Mouse (Mus musculus): ENCODE measurements around the gene Rnf8.
"Not testable (repeated sequence)": the region's sequence is repeated elsewhere in the genome, so short reads cannot be mapped to it uniquely, and the experiment has no call there.

The Rnf8 gene

DNA sequence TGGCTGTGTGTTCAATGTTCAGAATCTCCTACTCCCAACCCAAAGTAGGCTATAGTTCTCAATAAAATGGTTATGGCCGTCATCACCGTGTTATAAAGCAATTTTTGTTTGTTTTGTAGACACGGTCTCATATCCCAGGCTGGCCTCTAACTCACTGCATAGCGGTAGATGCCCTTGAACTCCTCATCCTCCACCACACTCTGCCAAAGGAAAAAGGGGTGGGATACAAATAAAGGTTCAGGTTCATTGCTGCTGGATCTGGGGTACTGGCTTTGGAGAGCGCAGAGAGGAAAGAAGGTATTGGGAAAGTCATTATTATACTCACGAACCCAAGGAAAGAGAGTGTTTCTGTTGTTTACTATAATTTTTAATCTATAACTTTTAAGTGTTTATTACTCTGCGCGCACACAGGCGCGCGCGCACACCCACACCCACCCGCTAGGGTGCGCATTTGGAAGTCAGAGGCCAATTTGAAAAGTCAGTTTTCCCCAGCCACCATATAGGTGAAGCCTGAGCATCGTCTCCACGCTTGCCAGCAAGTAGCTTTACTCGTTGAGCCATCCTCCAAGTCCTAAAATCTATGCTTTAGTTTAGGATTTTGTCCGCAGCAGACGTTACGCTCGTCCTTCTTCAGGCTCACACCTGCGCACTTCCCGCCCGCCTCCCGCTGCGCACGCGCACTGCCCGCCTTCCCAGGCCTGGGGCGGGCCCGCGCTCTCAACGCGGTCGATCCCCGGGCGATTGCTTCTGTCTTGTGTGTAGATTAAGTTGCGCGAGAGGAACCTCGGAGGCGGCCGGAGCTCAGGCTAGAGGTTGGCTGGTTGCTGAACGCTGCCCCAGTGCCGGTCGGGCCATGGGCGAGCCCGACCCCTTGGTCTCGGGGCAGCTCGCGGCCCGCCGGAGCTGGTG lies at the start of gene Rnf8, which contains the start of gene Gm28043:
Gene Rnf8, plus strand, starts transcription at position 676 of the 909 bp plus-strand sequence.
Gene Gm28043, plus strand, starts transcription at position 762 of the 909 bp plus-strand sequence.
- DNase-seq (ENCODE audit: low spot score): peak; percentile 97

DNA sequence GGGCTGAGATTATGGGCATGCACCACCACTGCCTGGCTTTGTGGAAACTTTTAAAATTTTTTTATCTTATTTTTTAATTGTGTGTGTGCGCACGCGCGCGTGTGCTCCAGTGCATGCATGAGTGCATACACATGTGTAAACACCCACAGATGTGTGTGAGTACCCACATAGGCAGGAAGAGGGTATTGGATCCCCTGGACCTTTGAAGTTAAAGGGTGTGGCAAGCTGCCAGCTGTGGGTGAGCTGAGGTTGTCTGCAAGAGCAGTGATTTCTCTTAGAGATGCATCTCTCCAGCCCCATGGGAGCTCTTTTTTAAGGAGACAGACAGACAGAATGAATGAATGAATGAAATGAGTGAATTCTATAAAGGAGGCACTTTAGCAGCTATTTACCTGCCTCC lies 49.1 kb upstream of the Rnf8 start:
- DNase-seq (ENCODE audit: low spot score): no peak

DNA sequence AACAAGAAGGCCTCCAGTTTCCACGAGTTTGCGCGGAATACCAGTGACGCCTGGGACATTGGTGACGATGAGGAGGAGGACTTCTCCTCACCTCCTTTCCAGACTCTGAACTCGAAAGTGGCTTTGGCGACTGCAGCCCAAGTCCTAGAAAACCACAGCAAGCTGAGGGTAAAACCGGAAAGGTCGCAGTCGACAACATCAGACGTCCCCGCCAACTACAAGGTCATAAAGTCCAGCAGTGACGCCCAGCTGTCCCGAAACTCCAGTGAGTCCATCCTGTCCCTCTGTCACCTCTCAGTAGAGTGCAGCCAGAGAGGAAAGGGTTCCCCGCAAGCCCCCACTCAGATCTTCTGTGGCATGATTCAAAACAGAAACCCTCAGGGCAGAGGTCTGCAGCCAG lies 46.2 kb upstream of the Rnf8 start:
- DNase-seq (ENCODE audit: low spot score): no peak

DNA sequence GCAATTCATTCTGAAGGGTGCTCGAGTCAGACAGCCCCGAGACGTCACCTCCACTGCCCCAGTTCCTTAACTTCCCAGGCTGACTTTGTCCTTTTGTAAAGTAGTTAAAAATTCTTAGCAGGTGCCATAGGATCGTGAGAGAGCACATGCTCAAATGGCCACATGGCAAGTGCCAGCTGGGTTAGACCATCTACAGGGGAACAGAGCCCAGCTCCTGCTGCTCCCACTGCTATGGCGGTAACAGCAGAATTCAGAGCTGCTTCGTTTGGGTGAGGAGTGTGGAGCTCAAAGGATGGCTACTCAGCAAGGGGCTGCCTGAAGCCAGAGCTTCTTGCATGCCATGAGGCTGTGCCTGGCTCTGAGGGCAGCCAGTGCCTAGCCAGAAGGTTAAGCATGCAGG lies 44.8 kb upstream of the Rnf8 start:
- no peak for DNase-seq (ENCODE audit: low spot score)

DNA sequence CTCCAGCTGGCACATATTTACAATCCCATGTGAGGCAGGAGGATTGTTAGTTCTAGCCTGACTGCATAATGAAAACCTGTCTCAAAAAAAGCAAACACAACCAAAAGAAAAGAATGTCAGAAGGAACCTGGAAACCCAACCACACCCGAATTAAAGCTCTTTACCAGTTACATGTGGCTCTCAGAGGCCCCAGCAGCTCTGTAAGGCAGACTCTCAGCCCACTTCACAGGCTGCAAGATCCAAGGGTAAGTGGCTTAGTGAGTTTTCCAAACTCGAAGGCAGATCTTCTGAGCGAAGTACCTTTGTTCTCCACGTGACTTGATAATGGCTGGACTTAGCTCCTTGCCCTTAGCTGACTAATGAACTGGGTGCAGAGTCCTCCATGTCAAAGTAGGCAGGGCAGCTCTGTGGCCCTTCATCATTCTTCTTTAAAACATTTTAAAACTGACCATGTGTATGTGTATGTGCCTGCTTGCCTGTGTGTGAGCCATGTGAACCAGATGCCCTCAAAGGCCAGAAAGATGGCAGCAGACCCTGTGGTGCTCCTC lies 34.9 kb upstream of the Rnf8 start:
- no peak for DNase-seq (ENCODE audit: low spot score)

DNA sequence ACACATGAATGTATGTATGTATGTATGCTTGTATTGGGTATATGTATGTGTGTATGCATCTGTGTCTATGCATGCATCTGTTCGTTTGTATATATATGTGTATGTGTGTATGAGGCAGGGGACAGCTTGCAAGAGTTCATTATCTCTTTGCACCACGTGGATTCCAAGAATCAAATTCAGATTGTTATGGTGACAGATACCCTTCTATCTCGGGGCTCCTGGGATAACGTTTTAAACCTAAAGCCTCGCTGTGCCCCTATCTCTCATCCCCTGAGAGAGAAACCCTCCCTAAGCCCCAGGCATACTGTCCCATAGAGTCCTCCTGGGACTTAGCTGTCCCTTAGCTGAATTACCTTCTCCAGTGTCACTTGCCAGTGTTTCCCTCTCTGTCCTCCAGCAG lies 31.0 kb upstream of the Rnf8 start:
- no peak for DNase-seq (ENCODE audit: low spot score)

DNA sequence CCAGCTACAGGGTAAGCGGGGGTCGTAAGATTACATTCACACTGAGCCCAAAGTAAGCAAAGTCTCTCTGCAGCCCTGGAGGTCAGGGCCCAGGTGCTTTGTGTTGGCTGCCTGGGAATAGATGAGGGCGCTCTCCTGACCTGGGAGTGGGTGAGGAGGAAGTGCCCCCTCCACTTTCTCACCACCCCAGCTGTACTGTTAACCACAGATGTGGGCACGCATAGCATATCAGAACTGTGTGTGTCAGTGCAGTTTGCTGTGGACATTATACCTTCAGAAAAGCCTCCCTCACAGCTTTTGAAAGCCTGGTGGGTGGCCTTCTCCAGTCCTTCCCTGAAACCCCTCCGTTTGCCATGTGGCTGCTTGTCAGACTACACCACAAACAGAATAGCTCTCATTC lies 30.3 kb upstream of the Rnf8 start:
- no peak for DNase-seq (ENCODE audit: low spot score)

DNA sequence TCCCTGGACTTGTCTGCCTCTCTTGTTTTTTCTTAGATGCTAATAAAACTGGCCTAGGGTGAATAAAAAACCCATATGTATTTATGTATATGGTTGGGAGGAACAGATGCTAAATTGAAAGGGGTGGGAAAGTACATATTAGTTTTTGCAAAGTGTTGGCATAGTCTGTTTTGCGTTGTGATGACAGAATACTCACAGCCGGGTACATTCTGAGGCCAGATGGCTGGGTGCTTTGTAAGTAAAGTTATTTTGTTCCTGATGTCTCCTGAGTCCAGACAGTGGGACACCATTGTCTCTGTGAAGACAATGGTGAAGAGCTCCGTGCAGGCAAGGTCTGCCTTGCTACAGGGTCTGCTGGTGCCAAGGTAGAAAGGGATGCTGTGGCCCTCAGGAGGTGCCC lies 29.9 kb upstream of the Rnf8 start:
- DNase-seq (ENCODE audit: low spot score): no peak

DNA sequence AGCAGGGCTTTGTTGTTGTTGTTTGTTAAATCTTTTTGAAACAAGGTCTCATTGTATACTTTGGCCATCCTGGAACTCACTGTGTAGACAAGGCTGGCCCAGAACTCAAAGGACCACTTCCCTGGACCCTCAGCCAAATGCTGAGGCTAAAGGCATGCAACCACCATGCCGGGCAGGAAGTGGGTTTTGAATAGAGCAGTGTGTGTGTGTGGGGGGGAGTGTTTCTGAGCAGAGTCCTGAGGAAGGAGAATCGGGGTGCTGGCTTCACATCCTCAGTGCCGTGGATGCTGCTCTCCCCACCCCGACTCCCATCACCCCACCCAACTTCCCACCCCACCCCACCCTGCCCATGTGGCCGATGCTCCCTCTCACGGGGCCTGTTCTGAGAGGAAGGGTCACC lies 29.1 kb upstream of the Rnf8 start:
- no peak for DNase-seq (ENCODE audit: low spot score)

DNA sequence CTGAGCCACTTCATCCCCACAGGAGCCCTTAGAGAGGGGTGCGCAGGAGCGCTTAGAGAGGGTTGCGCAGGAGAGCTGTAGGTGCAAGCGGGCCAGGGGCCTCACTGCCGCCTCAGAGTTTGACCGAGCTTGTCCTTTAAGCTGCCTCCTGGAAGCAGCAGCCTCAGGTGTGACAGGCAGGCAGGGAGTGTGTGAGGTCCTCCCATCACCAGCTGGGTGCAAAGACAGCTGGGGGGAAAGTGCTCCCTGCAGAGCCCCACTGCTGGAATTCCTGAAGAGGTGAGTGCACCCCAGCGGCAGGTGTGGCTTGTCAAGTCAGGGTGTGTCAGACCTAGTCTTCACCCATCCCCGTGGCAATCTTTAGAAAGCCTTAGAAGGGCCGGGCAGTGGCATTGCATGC lies 27.7 kb upstream of the Rnf8 start:
- no peak for DNase-seq (ENCODE audit: low spot score)

DNA sequence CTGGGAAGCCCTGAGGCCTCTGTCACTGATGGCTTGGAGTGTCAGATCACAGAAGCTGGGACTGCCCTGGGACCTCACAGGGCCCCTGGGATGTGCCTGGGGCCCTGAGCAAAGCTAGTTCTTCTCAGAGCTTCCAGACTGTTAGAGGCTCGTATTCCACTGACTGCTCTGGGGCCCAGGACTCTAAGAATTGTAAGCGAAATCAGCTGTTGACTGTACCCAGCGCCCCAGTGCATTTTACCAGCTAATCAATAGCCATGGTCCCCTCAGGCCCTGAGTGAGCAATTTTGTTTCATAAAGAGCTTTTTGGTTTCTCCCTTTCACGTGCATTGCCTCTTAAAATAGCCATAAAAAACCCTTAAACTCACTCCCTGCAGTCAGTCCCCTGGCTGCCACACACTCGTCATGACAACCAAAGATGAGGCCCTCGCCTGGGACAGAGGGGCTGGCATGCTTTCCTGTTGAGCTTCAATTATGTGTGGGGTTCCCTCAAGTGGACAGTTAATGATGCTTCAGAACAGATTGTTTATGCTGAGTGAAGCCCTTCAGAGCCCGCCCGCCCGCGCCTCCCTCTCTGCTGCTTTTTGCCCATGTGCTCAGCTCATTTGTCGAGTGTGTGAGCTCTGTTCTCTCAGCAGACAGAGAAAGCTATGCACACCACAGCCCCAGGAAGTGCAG lies 25.2 kb upstream of the Rnf8 start:
- DNase-seq (ENCODE audit: low spot score): no peak

DNA sequence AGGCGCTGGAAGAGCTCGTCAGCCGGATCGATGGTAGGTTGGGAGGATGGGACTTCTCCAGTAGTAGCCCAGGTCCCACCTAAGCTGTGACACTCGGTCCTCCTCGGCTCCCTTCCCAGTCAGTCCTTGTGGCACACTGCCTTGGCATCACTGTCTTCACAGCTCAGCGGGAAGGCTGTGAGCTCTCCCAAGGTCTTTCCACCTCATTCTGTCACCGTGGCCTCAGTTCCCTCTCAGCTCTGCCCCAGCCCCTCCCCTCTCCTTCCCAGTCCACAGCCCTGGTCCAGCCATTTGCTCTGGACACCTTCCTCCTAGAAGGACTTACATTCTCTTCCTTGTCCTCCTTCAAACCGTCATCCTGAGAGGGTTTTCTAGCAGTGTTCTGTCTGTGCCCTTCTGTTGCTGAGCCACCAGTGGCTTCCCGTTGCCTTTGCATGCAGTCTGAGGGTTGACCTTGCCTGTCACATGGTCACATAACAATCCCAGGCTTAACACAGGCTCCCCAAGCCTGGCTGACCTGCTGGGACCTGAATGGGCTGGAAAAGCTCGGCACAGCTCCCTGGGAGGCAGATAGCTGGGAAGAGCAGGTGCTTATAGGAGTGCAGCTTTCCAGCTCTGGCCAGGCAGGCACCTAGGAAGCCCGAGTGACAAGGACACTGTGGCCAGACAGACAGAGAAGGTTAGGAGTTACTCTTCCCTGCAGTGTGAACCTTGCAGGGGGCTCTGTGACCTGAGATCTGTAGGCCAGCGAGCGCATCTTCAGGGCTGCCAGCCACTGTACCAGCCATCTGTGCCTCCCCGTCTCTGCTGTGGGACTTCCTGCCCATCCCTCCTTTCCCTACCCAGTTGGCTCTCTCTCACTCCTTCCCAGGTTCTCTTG lies 18.5 kb upstream of the Rnf8 start:
- DNase-seq (ENCODE audit: low spot score): no peak

DNA sequence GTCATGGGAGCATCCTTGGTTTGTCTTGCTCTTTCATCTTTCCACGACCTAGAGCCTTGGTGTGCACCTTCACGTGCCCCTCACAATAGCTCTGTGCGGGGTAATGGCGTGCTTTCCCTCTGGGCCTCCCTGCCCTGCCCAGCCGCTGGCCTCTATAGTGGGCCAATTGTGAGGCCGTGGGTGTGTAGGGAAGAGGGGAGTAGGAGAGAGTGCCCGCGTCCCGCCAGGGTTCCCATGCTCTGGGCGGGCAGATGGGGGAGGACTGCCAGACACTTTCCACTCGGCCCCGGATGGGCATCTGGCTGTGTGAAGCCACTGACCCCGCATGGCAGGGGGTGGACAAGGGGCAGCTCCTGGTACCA lies 17.8 kb upstream of the Rnf8 start:
- DNase-seq (ENCODE audit: low spot score): no peak

DNA sequence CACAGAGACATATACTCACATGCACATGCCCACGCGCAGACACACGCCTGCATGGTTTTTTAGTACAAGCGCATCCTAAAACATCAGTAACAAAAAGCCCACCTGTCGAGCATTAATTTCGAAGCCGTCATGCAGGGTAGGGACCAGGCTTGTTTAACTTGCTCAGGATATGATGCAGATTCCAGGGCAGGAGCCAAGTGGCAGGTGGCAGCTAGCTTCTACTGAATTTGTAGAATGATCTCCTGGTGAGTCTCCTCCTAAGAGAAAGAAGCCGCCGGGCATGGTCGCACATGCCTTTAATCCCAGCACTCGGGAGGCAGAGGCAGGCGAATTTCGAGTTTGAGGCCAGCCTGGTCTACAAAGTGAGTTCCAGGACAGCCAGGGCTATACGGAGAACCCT lies 15.5 kb upstream of the Rnf8 start:
- no peak for DNase-seq (ENCODE audit: low spot score)

DNA sequence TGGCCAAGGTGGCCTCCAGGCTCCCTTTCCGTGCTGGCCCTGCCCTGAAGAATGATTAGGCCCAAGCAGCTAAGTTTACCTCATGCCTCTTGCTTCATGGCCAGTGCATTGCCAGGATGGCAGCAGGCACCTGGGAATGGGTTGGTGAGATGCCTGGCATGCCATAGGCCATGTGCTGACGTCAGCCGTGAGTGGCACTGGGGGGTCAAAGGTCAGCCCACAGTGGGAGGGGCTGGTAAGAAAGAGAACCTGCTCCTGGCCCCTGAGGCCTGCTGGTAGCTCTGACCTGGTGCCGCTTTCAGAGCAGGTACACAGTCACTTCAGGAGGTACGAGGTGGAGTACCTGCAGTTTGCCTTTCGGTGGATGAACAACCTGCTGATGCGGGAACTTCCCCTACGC lies 15.1 kb upstream of the Rnf8 start:
- no peak for DNase-seq (ENCODE audit: low spot score)

DNA sequence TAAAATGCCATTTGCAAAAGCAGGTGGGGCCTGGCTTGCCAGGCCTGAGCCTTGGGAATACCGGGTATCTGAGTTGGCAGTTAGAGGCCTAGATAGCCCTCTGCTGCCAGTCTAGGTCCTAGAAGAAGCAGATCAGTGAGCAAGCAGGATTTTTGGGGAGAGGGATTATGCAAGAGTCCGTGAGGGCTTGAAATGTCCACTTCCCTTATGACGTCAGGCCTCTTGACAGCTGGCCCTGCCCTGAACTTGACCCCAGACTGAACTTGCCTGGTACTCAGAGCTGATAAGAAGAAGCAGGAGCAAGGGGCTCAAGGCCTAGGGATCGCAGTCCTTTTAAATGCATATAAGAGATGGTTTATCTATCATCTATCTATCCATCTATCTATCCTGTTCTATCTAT lies 13.2 kb upstream of the Rnf8 start:
- no peak for DNase-seq (ENCODE audit: low spot score)

DNA sequence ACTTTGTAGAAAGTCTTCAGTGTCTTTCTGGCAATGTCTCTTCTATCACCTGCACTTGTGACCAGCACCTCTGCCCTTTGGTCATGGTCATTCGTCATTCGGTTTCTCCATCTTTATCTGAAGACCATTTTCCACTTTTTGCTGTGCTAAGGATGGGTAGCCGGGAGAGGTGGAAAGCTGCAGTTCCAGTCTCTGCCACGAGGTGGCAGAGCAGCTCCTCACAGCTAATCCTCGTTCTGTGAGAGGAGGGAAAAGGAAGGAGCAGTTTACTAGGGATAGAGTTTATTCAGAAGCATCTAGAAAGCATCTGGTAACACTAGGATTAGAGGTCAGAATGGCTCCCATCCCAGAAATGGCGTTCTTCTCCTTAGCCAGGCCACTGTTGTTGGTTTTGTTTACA lies 11.3 kb upstream of the Rnf8 start:
- DNase-seq (ENCODE audit: low spot score): peak; percentile 93

DNA sequence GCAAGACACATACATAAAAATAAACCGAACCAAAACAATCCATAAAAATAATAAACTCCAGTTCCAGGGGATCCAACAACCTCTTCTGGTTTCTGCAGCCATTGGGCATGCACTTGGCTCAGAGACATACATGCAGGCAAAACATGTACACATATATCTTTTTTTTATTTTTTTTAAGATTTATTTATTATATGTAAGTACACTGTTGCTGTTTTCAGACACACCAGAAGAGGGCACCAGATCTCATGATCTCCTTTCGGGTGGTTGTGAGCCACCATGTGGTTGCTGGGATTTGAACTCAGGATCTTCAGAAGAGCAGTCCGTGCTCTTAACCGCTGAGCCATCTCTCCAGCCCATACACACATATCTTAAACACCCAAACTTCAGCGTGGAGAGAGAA lies 1.1 kb upstream of the Rnf8 start:
- DNase-seq (ENCODE audit: low spot score): not testable (repeated sequence)

DNA sequence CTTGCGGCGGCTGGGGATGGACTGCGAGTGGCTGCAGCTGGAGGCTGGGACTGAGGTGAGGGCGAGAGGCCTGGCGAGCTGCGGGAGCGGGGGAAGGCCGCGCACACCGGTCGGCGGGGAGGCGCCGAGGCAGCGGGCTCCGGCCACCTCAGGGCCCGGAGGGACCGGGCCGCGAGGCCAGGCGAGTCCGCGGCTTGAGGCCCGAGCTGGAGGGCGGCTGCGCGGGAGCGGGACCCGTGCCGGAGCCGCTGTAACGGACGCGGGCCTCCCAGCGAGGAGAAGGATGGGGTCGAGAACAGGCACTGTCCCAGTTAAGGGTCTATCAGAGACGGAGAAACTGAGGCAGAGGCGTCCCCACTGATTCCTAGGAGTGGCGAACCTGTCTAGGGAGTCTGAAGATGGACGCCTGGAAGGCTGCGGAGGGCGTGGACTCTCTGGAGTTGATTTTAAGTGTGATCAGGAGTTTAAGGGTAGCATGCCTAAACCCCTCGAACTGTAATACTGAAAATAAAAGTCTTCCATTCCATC lies 498 bp downstream of the Rnf8 start:
- DNase-seq (ENCODE audit: low spot score): no peak

DNA sequence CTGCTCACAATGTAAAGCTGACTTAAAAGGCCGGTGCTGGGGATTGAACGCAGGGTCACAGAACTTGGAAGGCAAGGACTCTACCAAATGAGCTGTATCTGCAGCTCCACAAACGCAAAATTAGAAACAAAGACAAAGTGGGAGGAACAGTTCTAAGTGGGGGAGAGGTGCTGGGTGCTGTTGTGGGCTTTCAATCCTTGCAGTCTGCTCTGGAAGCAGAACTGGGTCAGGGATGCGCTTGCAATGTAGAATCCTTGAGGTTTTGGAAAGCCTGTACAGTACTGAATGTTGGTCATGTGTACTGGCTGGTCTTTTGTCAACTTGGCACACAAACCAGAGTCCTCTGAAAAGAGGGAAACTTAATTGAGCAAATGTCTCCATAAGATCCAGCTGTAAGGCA lies 1.0 kb downstream of the Rnf8 start:
- DNase-seq (ENCODE audit: low spot score): no peak

DNA sequence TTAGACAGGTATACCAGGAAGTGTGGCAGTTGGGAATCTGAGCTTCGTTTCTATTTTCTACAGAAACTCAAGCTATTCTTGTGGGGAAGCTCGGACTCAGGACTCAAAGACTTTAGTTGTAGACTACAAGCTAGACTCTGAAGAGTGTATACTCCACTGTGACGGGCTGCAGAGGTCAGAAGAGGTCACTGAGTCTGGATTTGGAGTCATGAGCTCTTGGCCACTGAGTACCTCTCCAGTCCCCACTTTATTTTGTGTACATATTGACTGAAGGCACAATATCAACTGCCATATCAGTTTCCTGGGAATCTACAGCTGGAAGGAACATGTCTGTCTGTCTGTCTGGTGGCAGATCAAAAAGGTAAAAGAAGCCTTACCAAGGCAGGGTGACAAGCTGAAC lies 4.6 kb downstream of the Rnf8 start:
- DNase-seq (ENCODE audit: low spot score): no peak

DNA sequence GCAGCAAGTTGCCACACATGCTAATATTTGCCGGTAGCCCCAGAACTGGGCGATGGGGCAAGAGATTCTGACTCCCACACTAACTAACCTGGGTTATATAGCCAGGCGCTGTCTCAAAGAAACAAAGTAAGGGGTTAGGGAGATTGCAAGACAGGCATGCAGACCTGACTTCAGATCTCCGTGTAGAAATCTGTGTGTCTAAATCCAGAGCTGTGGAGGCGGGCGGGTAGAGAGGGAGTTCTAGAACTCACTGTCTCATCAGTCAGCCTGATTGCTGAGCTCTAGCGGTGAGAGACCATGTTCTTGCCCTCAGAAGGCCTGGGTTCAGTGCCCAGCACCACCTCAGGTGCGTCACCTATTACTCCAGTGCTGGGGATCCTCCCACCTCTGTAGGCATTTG lies 8.9 kb downstream of the Rnf8 start:
- DNase-seq (ENCODE audit: low spot score): no peak
